ENCODE assay signal across 8 mouse cellular contexts in genomic region chr3:53253223-53253832, GRCm38 (mm10).
A peak's percentile ranks its signal among the peaks of the same experiment; 100 is the strongest.
DNase-seq lines count a peak whose midpoint lies in the region; ATAC-seq and TF ChIP-seq lines count a peak whose summit lies in the region.

No protein-coding gene starts in this region.

- H3K9me3 ChIP-seq in heart, embryonic 11.5 days (replicated peaks; ENCODE audit: control insufficient read depth, low read length) = no peaks in the 10 kb centered on the region
- no peaks in the 10 kb centered on the region for H3K9me3 ChIP-seq in kidney, postnatal 0 days (replicated peaks; ENCODE audit: low read length)

- H3K4me3 ChIP-seq in heart, embryonic 11.5 days (ENCODE audit: low read depth, low read length) = no peak overlapping the region
- H3K4me3 ChIP-seq in kidney, postnatal 0 days (replicated peaks; ENCODE audit: low read depth, low read length) = no peak overlapping the region

- H3K36me3 ChIP-seq in heart, embryonic 11.5 days (ENCODE audit: control insufficient read depth, insufficient read depth, low read length) = no peaks in the 10 kb centered on the region
- no peaks in the 10 kb centered on the region for H3K36me3 ChIP-seq in kidney, postnatal 0 days (ENCODE audit: insufficient read depth, low read length)

- DNase-seq in gastrocnemius, postnatal 14 days = peak; percentile 12
- DNase-seq in gastrocnemius, postnatal 36 days = no peak
- peak; percentile 69 for DNase-seq in Patski (ENCODE audit: low read depth, low spot score)
- peak; percentile 79 for DNase-seq in kidney, postnatal 0 days (ENCODE audit: low spot score)
- DNase-seq in frontal cortex, adult 2 months (ENCODE audit: extremely low spot score in 1 of 2, low spot score in 1 of 2) = no peak
- DNase-seq in layer of hippocampus, adult 11-12 months (ENCODE audit: low spot score) = no peak

- intact Hi-C loops in gastrocnemius, postnatal 14 days (cut with DNase I; ENCODE audit: low total_unique reads) = no loop called here
- intact Hi-C loops in gastrocnemius, postnatal 36 days (cut with DNase I) = no loop called here

- CTCF ChIA-PET in Patski (lab: Charles Lee) = interaction anchor here (1.2 to 1.9 kb wide), 3 partner anchors 11 to 151 kb away, joined by 3 to 4 read pairs (median 4); no protein-coding TSS in a partner anchor

- H3K27me3 ChIP-seq in Patski = no peaks in the 10 kb centered on the region
- H3K27me3 ChIP-seq in heart, embryonic 11.5 days (ENCODE audit: control insufficient read depth, insufficient read depth, low read length) = no peaks in the 10 kb centered on the region
- H3K27me3 ChIP-seq in kidney, postnatal 0 days (ENCODE audit: insufficient read depth, low read length) = no peaks in the 10 kb centered on the region

- 43% methylated on average over 5 of the region's 5 CpGs for WGBS in heart, embryonic 11.5 days (ENCODE audit: insufficient replicate concordance)
- WGBS in kidney, postnatal 0 days = 4% methylated on average over 5 of the region's 5 CpGs

- peak; percentile 21 for ATAC-seq in Patski
- no peak for ATAC-seq in heart, embryonic 11.5 days (replicated peaks; ENCODE audit: insufficient number of reproducible peaks, low FRiP score, low TSS enrichment)
- ATAC-seq in kidney, postnatal 0 days (replicated peaks; ENCODE audit: low FRiP score, low read depth) = no peak
- no peak for ATAC-seq in megakaryocyte progenitor cell, adult 5-6 weeks (replicated peaks; ENCODE audit: poor library complexity)

- peak overlapping the region; percentile 50 for H3K27ac ChIP-seq in heart, embryonic 11.5 days (ENCODE audit: low read depth, low read length)
- peak overlapping the region; percentile 26; the same call in 1 of the 2 replicates for H3K27ac ChIP-seq in kidney, postnatal 0 days

- TF ChIP-seq CTCF in Patski (IDR thresholded peaks at IDR 0.05) = no peak
- TF ChIP-seq CTCF in kidney, postnatal 0 days (IDR thresholded peaks at IDR 0.05; ENCODE audit: low read depth) = no peak

- in situ Hi-C loops in Patski (cut with MboI; ENCODE audit: low pct_unique_long_range_greater_than_20kb) = no loop called here

- H3K4me1 ChIP-seq in heart, embryonic 11.5 days (ENCODE audit: control insufficient read depth, insufficient read depth, low read length) = peaks cover 22% of the 10 kb centered on the region
- no peaks in the 10 kb centered on the region; the same call in 1 of the 2 replicates for H3K4me1 ChIP-seq in kidney, postnatal 0 days (replicated peaks; ENCODE audit: insufficient read depth, low read length)

- H3K4me2 ChIP-seq in heart, embryonic 11.5 days = peak overlapping the region; percentile 35
- H3K4me2 ChIP-seq in kidney, postnatal 0 days (ENCODE audit: low read length) = 0 out of 2 replicates have a peak overlapping the region, but pooled peaks have one; percentile 2

- H3K9ac ChIP-seq in heart, embryonic 11.5 days (ENCODE audit: low read depth, low read length) = no peak overlapping the region
- H3K9ac ChIP-seq in kidney, postnatal 0 days (ENCODE audit: low read depth, low read length) = no peak overlapping the region

- POLR2A ChIA-PET in Patski (lab: Charles Lee) = interaction anchor here (0.6 to 0.8 kb wide), 2 partner anchors 18 to 219 kb away, joined by 3 read pairs; no protein-coding TSS in a partner anchor

Comparison
In these comparisons a context has a peak if more than half of its experiments do, and no peak if none do; other contexts are left out.
1. DNase-seq: peak in gastrocnemius, postnatal 14 days (single experiment), Patski (single experiment) and kidney, postnatal 0 days (single experiment); none in gastrocnemius, postnatal 36 days (0 of 2), frontal cortex, adult 2 months (0 of 2) and layer of hippocampus, adult 11-12 months (single experiment).